Mouse (Mus musculus): ENCODE measurements at regions not wholly inside any gene's neighbourhood (a gene's known extent, or its start where the extent isn't known, plus 50 kb on each side); places are given as distances from the start of the nearest gene placed in this dataset.

- WGBS = 64% methylated on average over 3 of the region's 3 CpGs
- Histone ChIP-seq H3K4me3 (replicated peaks; ENCODE audit: low read length) (no peak overlapping the region), H3K4me2 (ENCODE audit: low read depth, low read length) (no peak overlapping the region), H3K27ac (ENCODE audit: low read length) (no peak overlapping the region), H3K9ac (ENCODE audit: low read length) (no peak overlapping the region), H3K4me1 (ENCODE audit: control insufficient read depth, insufficient read depth, low read length) (no peaks in the 10 kb centered on the region), H3K9me3 (replicated peaks; ENCODE audit: control insufficient read depth, low read length) (no peaks in the 10 kb centered on the region), H3K27me3 (ENCODE audit: control insufficient read depth, insufficient read depth, low read length) (no peaks in the 10 kb centered on the region), H3K36me3 (ENCODE audit: control insufficient read depth, insufficient read depth, low read length) (no peaks in the 10 kb centered on the region)
- ATAC-seq (ENCODE audit: insufficient read depth, low FRiP score) = no peak
These were observed 160.9 kb upstream of the Serpine2 start for GRCm38 (mm10) chr1:80021866-80022265.

GRCm38 (mm10) chr1:80018391-80019065 is 157.5 kb upstream of the Serpine2 start:
- no peak for ATAC-seq (ENCODE audit: insufficient read depth, low FRiP score)
- WGBS = 53% methylated on average over 11 of the region's 11 CpGs
- H3K4me3 ChIP-seq (replicated peaks; ENCODE audit: low read length) = no peak overlapping the region
- H3K9ac ChIP-seq (ENCODE audit: low read length) = no peak overlapping the region
- H3K36me3 ChIP-seq (ENCODE audit: control insufficient read depth, insufficient read depth, low read length) = no peaks in the 10 kb centered on the region
- H3K27ac ChIP-seq (ENCODE audit: low read length) = no peak overlapping the region
- no peaks in the 10 kb centered on the region for H3K9me3 ChIP-seq (replicated peaks; ENCODE audit: control insufficient read depth, low read length)
- H3K27me3 ChIP-seq (ENCODE audit: control insufficient read depth, insufficient read depth, low read length) = no peaks in the 10 kb centered on the region
- no peaks in the 10 kb centered on the region for H3K4me1 ChIP-seq (ENCODE audit: control insufficient read depth, insufficient read depth, low read length)
- H3K4me2 ChIP-seq (ENCODE audit: low read depth, low read length) = no peak overlapping the region

- Histone ChIP-seq H3K27me3 (ENCODE audit: control insufficient read depth, insufficient read depth, low read length) (no peaks in the 10 kb centered on the region), H3K4me1 (ENCODE audit: control insufficient read depth, insufficient read depth, low read length) (no peaks in the 10 kb centered on the region), H3K4me3 (replicated peaks; ENCODE audit: low read length) (no peak overlapping the region), H3K36me3 (ENCODE audit: control insufficient read depth, insufficient read depth, low read length) (no peaks in the 10 kb centered on the region), H3K4me2 (ENCODE audit: low read depth, low read length) (no peak overlapping the region), H3K27ac (ENCODE audit: low read length) (no peak overlapping the region), H3K9ac (ENCODE audit: low read length) (no peak overlapping the region), H3K9me3 (replicated peaks; ENCODE audit: control insufficient read depth, low read length) (no peaks in the 10 kb centered on the region)
- ATAC-seq (ENCODE audit: insufficient read depth, low FRiP score) = no peak
- whole genome bisulfite sequencing = 79% methylated on average over 5 of the region's 5 CpGs
These were observed 154.5 kb upstream of the Serpine2 start for GRCm38 (mm10) chr1:80015474-80015873.

- Histone ChIP-seq H3K4me2 (ENCODE audit: low read depth, low read length) (no peak overlapping the region), H3K27me3 (ENCODE audit: control insufficient read depth, insufficient read depth, low read length) (no peaks in the 10 kb centered on the region), H3K9ac (ENCODE audit: low read length) (no peak overlapping the region), H3K4me3 (replicated peaks; ENCODE audit: low read length) (no peak overlapping the region), H3K27ac (ENCODE audit: low read length) (no peak overlapping the region), H3K9me3 (replicated peaks; ENCODE audit: control insufficient read depth, low read length) (no peaks in the 10 kb centered on the region), H3K36me3 (ENCODE audit: control insufficient read depth, insufficient read depth, low read length) (no peaks in the 10 kb centered on the region), H3K4me1 (ENCODE audit: control insufficient read depth, insufficient read depth, low read length) (no peaks in the 10 kb centered on the region)
- 66% methylated on average over 2 of the region's 2 CpGs for WGBS
- ATAC-seq (ENCODE audit: insufficient read depth, low FRiP score) = no peak
These were observed 153.6 kb upstream of the Serpine2 start for GRCm38 (mm10) chr1:80014586-80014985.

GRCm38 (mm10) chr1:80010724-80011123 is 149.7 kb upstream of the Serpine2 start:
- ATAC-seq (ENCODE audit: insufficient read depth, low FRiP score) = no peak

GRCm38 (mm10) chr1:79999081-79999480 is 138.1 kb upstream of the Serpine2 start:
- WGBS = 69% methylated on average over 11 of the region's 11 CpGs
- Histone ChIP-seq H3K27ac (ENCODE audit: low read length) (no peak overlapping the region), H3K36me3 (ENCODE audit: control insufficient read depth, insufficient read depth, low read length) (no peaks in the 10 kb centered on the region), H3K9ac (ENCODE audit: low read length) (no peak overlapping the region), H3K4me2 (ENCODE audit: low read depth, low read length) (no peak overlapping the region), H3K27me3 (ENCODE audit: control insufficient read depth, insufficient read depth, low read length) (no peaks in the 10 kb centered on the region), H3K4me1 (ENCODE audit: control insufficient read depth, insufficient read depth, low read length) (no peaks in the 10 kb centered on the region), H3K4me3 (replicated peaks; ENCODE audit: low read length) (no peak overlapping the region), H3K9me3 (replicated peaks; ENCODE audit: control insufficient read depth, low read length) (no peaks in the 10 kb centered on the region)
- ATAC-seq (ENCODE audit: insufficient read depth, low FRiP score) = no peak

More at GRCm38 (mm10) chr1:80010724-80011123, 149.7 kb upstream of the Serpine2 start:
- Histone ChIP-seq H3K27me3 (ENCODE audit: control insufficient read depth, insufficient read depth, low read length) (no peaks in the 10 kb centered on the region), H3K27ac (ENCODE audit: low read length) (0 out of 2 replicates have a peak overlapping the region, but pooled peaks have one; percentile 1), H3K4me3 (replicated peaks; ENCODE audit: low read length) (no peak overlapping the region), H3K4me2 (ENCODE audit: low read depth, low read length) (no peak overlapping the region), H3K36me3 (ENCODE audit: control insufficient read depth, insufficient read depth, low read length) (no peaks in the 10 kb centered on the region), H3K9me3 (replicated peaks; ENCODE audit: control insufficient read depth, low read length) (no peaks in the 10 kb centered on the region), H3K4me1 (ENCODE audit: control insufficient read depth, insufficient read depth, low read length) (no peaks in the 10 kb centered on the region), H3K9ac (ENCODE audit: low read length) (no peak overlapping the region)
- 38% methylated on average over 4 of the region's 4 CpGs for WGBS

GRCm38 (mm10) chr1:79997911-79998310 is 136.9 kb upstream of the Serpine2 start:
- no peaks in the 10 kb centered on the region for H3K9me3 ChIP-seq (replicated peaks; ENCODE audit: control insufficient read depth, low read length)
- H3K27me3 ChIP-seq (ENCODE audit: control insufficient read depth, insufficient read depth, low read length) = no peaks in the 10 kb centered on the region
- no peak overlapping the region for H3K27ac ChIP-seq (ENCODE audit: low read length)
- H3K4me1 ChIP-seq (ENCODE audit: control insufficient read depth, insufficient read depth, low read length) = no peaks in the 10 kb centered on the region
- no peak overlapping the region for H3K4me2 ChIP-seq (ENCODE audit: low read depth, low read length)
- no peak overlapping the region for H3K4me3 ChIP-seq (replicated peaks; ENCODE audit: low read length)
- H3K9ac ChIP-seq (ENCODE audit: low read length) = no peak overlapping the region
- 94% methylated on average over 10 of the region's 10 CpGs for WGBS
- no peaks in the 10 kb centered on the region for H3K36me3 ChIP-seq (ENCODE audit: control insufficient read depth, insufficient read depth, low read length)
- no peak for ATAC-seq (ENCODE audit: insufficient read depth, low FRiP score)

GRCm38 (mm10) chr1:79997456-79997855 is 136.5 kb upstream of the Serpine2 start:
- no peaks in the 10 kb centered on the region for H3K36me3 ChIP-seq (ENCODE audit: control insufficient read depth, insufficient read depth, low read length)
- no peak overlapping the region for H3K4me3 ChIP-seq (replicated peaks; ENCODE audit: low read length)
- 89% methylated on average over 6 of the region's 6 CpGs for WGBS
- H3K4me1 ChIP-seq (ENCODE audit: control insufficient read depth, insufficient read depth, low read length) = no peaks in the 10 kb centered on the region
- ATAC-seq (ENCODE audit: insufficient read depth, low FRiP score) = no peak
- no peak overlapping the region for H3K27ac ChIP-seq (ENCODE audit: low read length)
- H3K4me2 ChIP-seq (ENCODE audit: low read depth, low read length) = no peak overlapping the region
- no peak overlapping the region for H3K9ac ChIP-seq (ENCODE audit: low read length)
- no peaks in the 10 kb centered on the region for H3K27me3 ChIP-seq (ENCODE audit: control insufficient read depth, insufficient read depth, low read length)
- H3K9me3 ChIP-seq (replicated peaks; ENCODE audit: control insufficient read depth, low read length) = no peaks in the 10 kb centered on the region

- H3K9me3 ChIP-seq (replicated peaks; ENCODE audit: control insufficient read depth, low read length) = no peaks in the 10 kb centered on the region
- H3K4me2 ChIP-seq (ENCODE audit: low read depth, low read length) = no peak overlapping the region
- H3K4me3 ChIP-seq (replicated peaks; ENCODE audit: low read length) = no peak overlapping the region
- H3K4me1 ChIP-seq (ENCODE audit: control insufficient read depth, insufficient read depth, low read length) = no peaks in the 10 kb centered on the region
- no peak overlapping the region for H3K27ac ChIP-seq (ENCODE audit: low read length)
- H3K9ac ChIP-seq (ENCODE audit: low read length) = no peak overlapping the region
- 68% methylated on average over 3 of the region's 3 CpGs for WGBS
- ATAC-seq (ENCODE audit: insufficient read depth, low FRiP score) = no peak
- no peaks in the 10 kb centered on the region for H3K36me3 ChIP-seq (ENCODE audit: control insufficient read depth, insufficient read depth, low read length)
- no peaks in the 10 kb centered on the region for H3K27me3 ChIP-seq (ENCODE audit: control insufficient read depth, insufficient read depth, low read length)
These were observed 123.7 kb upstream of the Serpine2 start for GRCm38 (mm10) chr1:79984721-79985120.
